Comparison of ENCODE assay signal across 15 mouse cellular contexts in the genomic region with DNA sequence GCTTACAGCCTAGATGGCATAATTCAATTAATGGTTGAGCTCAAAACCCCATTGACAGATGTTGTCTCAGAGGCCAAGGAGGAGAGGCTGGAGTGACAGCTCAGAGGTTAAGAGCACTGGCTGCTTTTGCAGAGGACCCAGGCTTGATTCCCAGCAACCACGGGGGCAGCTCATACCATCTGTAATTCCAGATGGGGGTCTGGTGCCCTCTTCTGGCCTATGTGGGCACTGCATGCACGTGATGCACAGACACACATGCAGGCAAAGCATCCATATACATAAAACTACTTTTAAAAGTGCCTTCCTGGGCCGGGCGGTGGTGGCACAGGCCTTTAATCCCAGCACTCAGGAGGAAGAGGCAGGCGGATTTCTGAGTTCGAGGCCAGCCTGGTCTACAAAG. TPM values are rescaled to one million over a fixed set of nuclear protein-coding genes. Genes with fewer than 3 reads are reported as not detected.
DNase-seq lines count a peak whose midpoint lies in the region; ATAC-seq and TF ChIP-seq lines count a peak whose summit lies in the region.
"Had no signal": no experiment of that assay in that cellular context is flagged by ENCODE, and none has a peak within 500 bp of the region (broad histone marks: within the 10 kb centered on the region; RNA-seq: fewer than 3 reads in every experiment).

No protein-coding gene starts in this region.

- no peaks in the 10 kb centered on the region for H3K4me1 ChIP-seq in heart, adult 2 months (ENCODE audit: control insufficient read depth, insufficient read depth, low read length)
- no peaks in the 10 kb centered on the region for H3K4me1 ChIP-seq in midbrain, postnatal 0 days (ENCODE audit: insufficient read depth, low read length)
- no peaks in the 10 kb centered on the region for H3K4me1 ChIP-seq in midbrain, embryonic 14.5 days (ENCODE audit: control insufficient read depth, insufficient read depth, low read length)
- H3K4me1 ChIP-seq in hindbrain, embryonic 11.5 days (replicated peaks; ENCODE audit: control insufficient read depth, insufficient read depth, low read length): no peaks in the 10 kb centered on the region
- H3K4me1 ChIP-seq: embryonic facial prominence, embryonic 12.5 days; forebrain, embryonic 15.5 days; kidney, embryonic 15.5 days; neural tube, embryonic 13.5 days had no signal

- no peak overlapping the region for H3K9ac ChIP-seq in heart, adult 2 months (ENCODE audit: low read depth, low read length)
- H3K9ac ChIP-seq in midbrain, postnatal 0 days (replicated peaks; ENCODE audit: low read length, poor library complexity, severe bottlenecking): no peak overlapping the region
- H3K9ac ChIP-seq in midbrain, embryonic 14.5 days (replicated peaks; ENCODE audit: low read length): no peak overlapping the region
- no peak overlapping the region for H3K9ac ChIP-seq in hindbrain, embryonic 11.5 days (ENCODE audit: low read depth, low read length)
- H3K9ac ChIP-seq: embryonic facial prominence, embryonic 12.5 days; forebrain, embryonic 15.5 days; kidney, embryonic 15.5 days; limb, embryonic 15.5 days; neural tube, embryonic 13.5 days had no signal

- H3K9me3 ChIP-seq in midbrain, postnatal 0 days (ENCODE audit: low read length): no peaks in the 10 kb centered on the region
- no peaks in the 10 kb centered on the region for H3K9me3 ChIP-seq in midbrain, embryonic 14.5 days (ENCODE audit: control insufficient read depth, low read length)
- H3K9me3 ChIP-seq in hindbrain, embryonic 11.5 days (ENCODE audit: control insufficient read depth, low read length): no peaks in the 10 kb centered on the region
- H3K9me3 ChIP-seq: embryonic facial prominence, embryonic 12.5 days; forebrain, embryonic 15.5 days; limb, embryonic 15.5 days; neural tube, embryonic 13.5 days had no signal

- H3K79me2 ChIP-seq in heart, adult 2 months (replicated peaks; ENCODE audit: control insufficient read depth, insufficient read depth, low read length): no peaks in the 10 kb centered on the region

- H3K4me3 ChIP-seq in heart, adult 2 months: no peak overlapping the region
- H3K4me3 ChIP-seq in midbrain, postnatal 0 days (ENCODE audit: low read depth, low read length): no peak overlapping the region
- H3K4me3 ChIP-seq in midbrain, embryonic 14.5 days (replicated peaks; ENCODE audit: low read depth, low read length): no peak overlapping the region
- H3K4me3 ChIP-seq in hindbrain, embryonic 11.5 days (ENCODE audit: low read depth, low read length): no peak overlapping the region
- H3K4me3 ChIP-seq: embryonic facial prominence, embryonic 12.5 days; forebrain, embryonic 15.5 days; kidney, embryonic 15.5 days; limb, embryonic 15.5 days; neural tube, embryonic 13.5 days had no signal

- DNase-seq in heart, adult 2 months: no peak
- no peak for DNase-seq in heart, postnatal 10 days
- DNase-seq in midbrain, postnatal 0 days (ENCODE audit: low spot score): no peak
- DNase-seq in midbrain, embryonic 14.5 days: no peak
- DNase-seq in c-Kit-positive CD71-positive TER-119-positive erythroid progenitor cells, embryonic 14.5 days (ENCODE audit: low spot score): peak; percentile 26
- DNase-seq in thymus, postnatal 0 days (ENCODE audit: low spot score): peak; percentile 42
- no peak for DNase-seq in hindbrain, embryonic 11.5 days (ENCODE audit: low spot score)
- DNase-seq in cerebellum, postnatal 4 days (ENCODE audit: low spot score in 2 of 2): no peak
- DNase-seq: cerebellum, adult 9-10 months; heart, postnatal 4 days had no signal

- no peak overlapping the region for H3K27ac ChIP-seq in heart, adult 2 months
- no peak overlapping the region for H3K27ac ChIP-seq in midbrain, postnatal 0 days (ENCODE audit: low read depth, low read length)
- no peak overlapping the region for H3K27ac ChIP-seq in midbrain, embryonic 14.5 days (replicated peaks; ENCODE audit: low read depth, low read length)
- no peak overlapping the region for H3K27ac ChIP-seq in hindbrain, embryonic 11.5 days (ENCODE audit: low read depth, low read length)
- H3K27ac ChIP-seq: embryonic facial prominence, embryonic 12.5 days; forebrain, embryonic 15.5 days; kidney, embryonic 15.5 days; limb, embryonic 15.5 days; neural tube, embryonic 13.5 days had no signal

- no peak overlapping the region for H3K4me2 ChIP-seq in midbrain, postnatal 0 days (ENCODE audit: low read depth, low read length, poor library complexity, severe bottlenecking)
- no peak overlapping the region for H3K4me2 ChIP-seq in midbrain, embryonic 14.5 days (ENCODE audit: low read length)
- no peak overlapping the region for H3K4me2 ChIP-seq in hindbrain, embryonic 11.5 days (replicated peaks; ENCODE audit: low read depth, low read length)
- H3K4me2 ChIP-seq: embryonic facial prominence, embryonic 12.5 days; forebrain, embryonic 15.5 days; kidney, embryonic 15.5 days; limb, embryonic 15.5 days; neural tube, embryonic 13.5 days had no signal

- TF ChIP-seq EP300 in heart, adult 2 months (IDR thresholded peaks at IDR 0.05; ENCODE audit: insufficient read depth, low read depth, low read length): no peak

- peak; percentile 39 for TF ChIP-seq CTCF in heart, adult 2 months (IDR thresholded peaks at IDR 0.05)
- TF ChIP-seq CTCF in midbrain, postnatal 0 days (IDR thresholded peaks at IDR 0.05): peak; percentile 37

- WGBS in heart, adult 2 months: 82% methylated on average over 6 of the region's 6 CpGs
- WGBS in midbrain, postnatal 0 days: 86% methylated on average over 6 of the region's 6 CpGs
- whole genome bisulfite sequencing in midbrain, embryonic 14.5 days: 84% methylated on average over 6 of the region's 6 CpGs
- WGBS in hindbrain, embryonic 11.5 days: 81% methylated on average over 6 of the region's 6 CpGs

- no peak for ATAC-seq in midbrain, postnatal 0 days (ENCODE audit: low FRiP score)
- no peak for ATAC-seq in midbrain, embryonic 14.5 days (ENCODE audit: low FRiP score, low TSS enrichment)
- no peak for ATAC-seq in hindbrain, embryonic 11.5 days (ENCODE audit: low FRiP score)
- ATAC-seq: forebrain, embryonic 15.5 days had no signal

- no peak for TF ChIP-seq POLR2A in heart, adult 2 months (IDR thresholded peaks at IDR 0.05; ENCODE audit: insufficient read depth, low read depth, low read length)

- no peaks in the 10 kb centered on the region for H3K36me3 ChIP-seq in heart, adult 2 months (ENCODE audit: control insufficient read depth, insufficient read depth, low read length)
- no peaks in the 10 kb centered on the region for H3K36me3 ChIP-seq in midbrain, postnatal 0 days (ENCODE audit: insufficient read depth, low read length)
- H3K36me3 ChIP-seq in midbrain, embryonic 14.5 days (ENCODE audit: control insufficient read depth, insufficient read depth, low read length): no peaks in the 10 kb centered on the region
- H3K36me3 ChIP-seq in hindbrain, embryonic 11.5 days (ENCODE audit: control insufficient read depth, insufficient read depth, low read length): no peaks in the 10 kb centered on the region
- H3K36me3 ChIP-seq: embryonic facial prominence, embryonic 12.5 days; forebrain, embryonic 15.5 days; kidney, embryonic 15.5 days; limb, embryonic 15.5 days; neural tube, embryonic 13.5 days had no signal

- no peaks in the 10 kb centered on the region; the same call in 1 of the 2 replicates for H3K27me3 ChIP-seq in heart, adult 2 months (ENCODE audit: control insufficient read depth, insufficient read depth, low read length)
- H3K27me3 ChIP-seq in midbrain, postnatal 0 days (ENCODE audit: insufficient read depth, low read length): no peaks in the 10 kb centered on the region
- H3K27me3 ChIP-seq in midbrain, embryonic 14.5 days (ENCODE audit: control insufficient read depth, insufficient read depth, low read length): no peaks in the 10 kb centered on the region
- no peaks in the 10 kb centered on the region for H3K27me3 ChIP-seq in hindbrain, embryonic 11.5 days (ENCODE audit: control insufficient read depth, insufficient read depth, low read length)
- H3K27me3 ChIP-seq: forebrain, embryonic 15.5 days; kidney, embryonic 15.5 days; limb, embryonic 15.5 days; neural tube, embryonic 13.5 days had no signal

- intact Hi-C loops in heart, adult 2 months (cut with DNase I): no loop called here
- intact Hi-C loops in heart, postnatal 10 days (cut with DNase I): no loop called here

RNA-seq across cellular contexts. Expression of gene Myl2, which starts 15.5 kb away (rescaled TPM):
- over 10,000 TPM; 18,797 to 22,206 TPM for total RNA-seq in heart, adult 2 months (2021)
- polyA plus RNA-seq in heart, adult 2 months (2012; rRNA removed): 7,725 and 11,177 TPM in 2 replicates
- total RNA-seq in heart, postnatal 10 days (2021): over 10,000 TPM; 18,908 to 21,159 TPM
- 0.55 and 0.99 TPM in 2 replicates for total RNA-seq in midbrain, postnatal 0 days (2014; rRNA removed)
- 4.4 and 4.6 TPM in 2 replicates for polyA plus RNA-seq in midbrain, postnatal 0 days (2015; fragmentation: Nextera tagmentation; extraction: Ambion mirVana)
- 1.9 and 3.0 TPM in 2 replicates for polyA plus RNA-seq in midbrain, embryonic 14.5 days (2014; fragmentation: Nextera tagmentation; extraction: Ambion mirVana)
- polyA plus RNA-seq in thymus, postnatal 0 days (2015; fragmentation: Nextera tagmentation; extraction: Ambion mirVana): 1.3 and 1.7 TPM in 2 replicates
- 0.77 and 1.2 TPM in 2 replicates for polyA plus RNA-seq in hindbrain, embryonic 11.5 days (2014; fragmentation: Nextera tagmentation; extraction: Ambion mirVana)

RNA-seq across cellular contexts. Expression of gene Ccdc63, which starts 24.4 kb away (rescaled TPM):
- under 1 TPM in 1 of 2 experiments, not detected in 1; 0.16 TPM for total RNA-seq in heart, adult 2 months (2021)
- polyA plus RNA-seq in heart, adult 2 months (2012; rRNA removed): 0.08 and 0.12 TPM in 2 replicates
- under 1 TPM in 1 of 2 experiments, not detected in 1; 0.22 TPM for total RNA-seq in heart, postnatal 10 days (2021)
- 0.52 TPM in 1 of 2 replicates, not detected in the other for total RNA-seq in midbrain, postnatal 0 days (2014; rRNA removed)
- polyA plus RNA-seq in midbrain, postnatal 0 days (2015; fragmentation: Nextera tagmentation; extraction: Ambion mirVana): not detected in 2 replicates
- polyA plus RNA-seq in midbrain, embryonic 14.5 days (2014; fragmentation: Nextera tagmentation; extraction: Ambion mirVana): not detected in 2 replicates
- 0.33 and 0.40 TPM in 2 replicates for polyA plus RNA-seq in thymus, postnatal 0 days (2015; fragmentation: Nextera tagmentation; extraction: Ambion mirVana)
- not detected in 2 replicates for polyA plus RNA-seq in hindbrain, embryonic 11.5 days (2014; fragmentation: Nextera tagmentation; extraction: Ambion mirVana)
- polyA plus RNA-seq: embryonic facial prominence, embryonic 12.5 days; forebrain, embryonic 15.5 days; kidney, embryonic 15.5 days had no signal

RNA-seq across cellular contexts. Expression of gene Ppp1cc, which starts 41.8 kb away (rescaled TPM):
- total RNA-seq in heart, adult 2 months (2021): 100 to 1,000 TPM; 101 to 127 TPM
- polyA plus RNA-seq in heart, adult 2 months (2012; rRNA removed): 59.7 and 87.8 TPM in 2 replicates
- total RNA-seq in heart, postnatal 10 days (2021): 100 to 1,000 TPM; 171 to 173 TPM
- 206 and 221 TPM in 2 replicates for total RNA-seq in midbrain, postnatal 0 days (2014; rRNA removed)
- 154 and 164 TPM in 2 replicates for polyA plus RNA-seq in midbrain, postnatal 0 days (2015; fragmentation: Nextera tagmentation; extraction: Ambion mirVana)
- 232 and 238 TPM in 2 replicates for polyA plus RNA-seq in midbrain, embryonic 14.5 days (2014; fragmentation: Nextera tagmentation; extraction: Ambion mirVana)
- 321 and 340 TPM in 2 replicates for polyA plus RNA-seq in thymus, postnatal 0 days (2015; fragmentation: Nextera tagmentation; extraction: Ambion mirVana)
- polyA plus RNA-seq in hindbrain, embryonic 11.5 days (2014; fragmentation: Nextera tagmentation; extraction: Ambion mirVana): 293 and 305 TPM in 2 replicates

Comparison
In these comparisons a context has a peak if more than half of its experiments do, and no peak if none do; other contexts are left out.
1. DNase-seq: peak in c-Kit-positive CD71-positive TER-119-positive erythroid progenitor cells, embryonic 14.5 days (single experiment) and thymus, postnatal 0 days (single experiment); none in heart, adult 2 months (0 of 2), heart, postnatal 10 days (0 of 2), midbrain, postnatal 0 days (single experiment), midbrain, embryonic 14.5 days (single experiment), hindbrain, embryonic 11.5 days (single experiment) and cerebellum, postnatal 4 days (0 of 2).
2. RNA of gene Myl2, which starts 15.5 kb away (polyA plus RNA-seq): 7,725 to 11,177 TPM in heart, adult 2 months; 4.4 to 4.6 TPM in midbrain, postnatal 0 days, 1.9 to 3.0 TPM in midbrain, embryonic 14.5 days, 1.3 to 1.7 TPM in thymus, postnatal 0 days and 0.77 to 1.2 TPM in hindbrain, embryonic 11.5 days; every median in the first group is over 1,000 times any median in the second.